Mouse (Mus musculus) retina, adult 2 months (tissue): ENCODE measurements around the gene Eme2.

ENCODE experiments used
- DNase-seq: peaks from one replicate; pipeline ENCODE4 v3.0.0-alpha.2; 2012; ENCODE audit warnings: low read depth, low spot score

Gene Eme2

GRCm38 (mm10) chr17:24896241-24896992 lies 1.5 kb upstream of the Eme2 start, which contains the start of gene Nme3:
TSS of gene Nme3 (plus strand) at chr17:24896500.
- peak; percentile 42 for DNase-seq

GRCm38 (mm10) chr17:24895571-24896240 lies 819 bp upstream of the Eme2 start:
- no peak for DNase-seq

GRCm38 (mm10) chr17:24894061-24894994 lies 559 bp downstream of the Eme2 start:
- DNase-seq = no peak

GRCm38 (mm10) chr17:24893276-24893675 lies 1.6 kb downstream of the Eme2 start:
- no peak for DNase-seq

GRCm38 (mm10) chr17:24892785-24893184 lies 2.1 kb downstream of the Eme2 start:
- no peak for DNase-seq

GRCm38 (mm10) chr17:24891321-24891720 lies 3.6 kb downstream of the Eme2 start:
- no peak for DNase-seq

GRCm38 (mm10) chr17:24890151-24891092 lies 4.5 kb downstream of the Eme2 start:
- no peak for DNase-seq

- DNase-seq = no peak
Measured at GRCm38 (mm10) chr17:24888862-24889261, 6.0 kb downstream of the Eme2 start.

GRCm38 (mm10) chr17:24887291-24888080 lies 7.4 kb downstream of the Eme2 start:
- no peak for DNase-seq

- no peak for DNase-seq
Measured at GRCm38 (mm10) chr17:24886932-24887271, 8.0 kb downstream of the Eme2 start.

- peak; percentile 99 for DNase-seq
Measured at GRCm38 (mm10) chr17:24886134-24886931, 8.6 kb downstream of the Eme2 start, which contains the start of the genes Nubp2 and Spsb3. TSS of gene Nubp2 (minus strand) at chr17:24886349. TSS of gene Spsb3 (plus strand) at chr17:24886643.

GRCm38 (mm10) chr17:24885356-24886133 lies 9.3 kb downstream of the Eme2 start:
- no peak for DNase-seq

GRCm38 (mm10) chr17:24884391-24884790 lies 10.5 kb downstream of the Eme2 start:
- no peak for DNase-seq

GRCm38 (mm10) chr17:24881738-24882440 lies 13.0 kb downstream of the Eme2 start:
- DNase-seq = no peak

GRCm38 (mm10) chr17:24878531-24878930 lies 16.4 kb downstream of the Eme2 start:
- no peak for DNase-seq

GRCm38 (mm10) chr17:24878117-24878397 lies 16.8 kb downstream of the Eme2 start:
- no peak for DNase-seq

GRCm38 (mm10) chr17:24877336-24878116 lies 17.4 kb downstream of the Eme2 start:
- DNase-seq = no peak
